Mouse (Mus musculus) layer of hippocampus, postnatal 14 days (tissue): ENCODE measurements around the gene Ccdc82. TPM values are rescaled to one million over a fixed set of nuclear protein-coding genes. Genes with fewer than 3 reads are reported as not detected.

Experiments used
- DNase-seq, 2 experiments: peaks; one replicate each; pipeline ENCODE4 v3.0.0; 2021 to 2022; ENCODE audit warnings: low spot score in 2 of 2, mixed read lengths in 1 of 2
- long read RNA-seq, 2 experiments: library from polyadenylated mRNA; stranded (forward); transcript quantifications; one replicate each; pipeline ENCODE4 v2.0.0; 2021
- total RNA-seq, 2 experiments: library from RNA; stranded (reverse); gene quantifications; 2 replicates each; pipeline ENCODE4 v1.2.3; 2021

Gene Ccdc82
- total RNA-seq: 1 to 10 TPM; 9.3 to 9.6 TPM
- long read RNA-seq, experiment 1, full-length matches to known transcripts: 1 of 2 reads
- long read RNA-seq, experiment 1, partial matches to known transcripts: 0 of 2 reads
- long read RNA-seq, experiment 1, other reads (novel, unspliced or antisense): 1 of 2 reads
- long read RNA-seq, experiment 2, full-length matches to known transcripts: 3 of 4 reads
- long read RNA-seq, experiment 2, partial matches to known transcripts: 1 of 4 reads
- long read RNA-seq, experiment 2, other reads (novel, unspliced or antisense): 0 of 4 reads

- peak; percentile 58 to 79 for DNase-seq
Measured at GRCm38 (mm10) chr9:13246815-13247638, at the start of gene Ccdc82. Gene Ccdc82 (plus strand): TSS chr9:13246955.

GRCm38 (mm10) chr9:13200079-13200478 is 46.7 kb upstream of the Ccdc82 start:
- no peak for DNase-seq

- DNase-seq: no peak
Measured at GRCm38 (mm10) chr9:13203109-13203508, 43.6 kb upstream of the Ccdc82 start.

- no peak for DNase-seq
Measured at GRCm38 (mm10) chr9:13203681-13204080, 43.1 kb upstream of the Ccdc82 start.

GRCm38 (mm10) chr9:13206369-13206768 is 40.4 kb upstream of the Ccdc82 start:
- no peak for DNase-seq

- DNase-seq: no peak
Measured at GRCm38 (mm10) chr9:13225872-13226271, 20.9 kb upstream of the Ccdc82 start.

GRCm38 (mm10) chr9:13230553-13230952 is 16.2 kb upstream of the Ccdc82 start:
- no peak for DNase-seq

GRCm38 (mm10) chr9:13231545-13232216 is 15.1 kb upstream of the Ccdc82 start:
- DNase-seq: peak in 1 of 2 experiments; percentile 63

- peak in 1 of 2 experiments; percentile 28 for DNase-seq
Measured at GRCm38 (mm10) chr9:13242321-13242720, 4.4 kb upstream of the Ccdc82 start.

- DNase-seq: peak; percentile 12 to 26
Measured at GRCm38 (mm10) chr9:13245481-13245880, 1.3 kb upstream of the Ccdc82 start, which contains the start of gene Jrkl. Gene Jrkl (minus strand): TSS chr9:13245829.

- no peak for DNase-seq
Measured at GRCm38 (mm10) chr9:13248104-13248503, 1.3 kb downstream of the Ccdc82 start.

GRCm38 (mm10) chr9:13251251-13251650 is 4.5 kb downstream of the Ccdc82 start:
- DNase-seq: no peak

- no peak for DNase-seq
Measured at GRCm38 (mm10) chr9:13256726-13257125, 10.0 kb downstream of the Ccdc82 start.

GRCm38 (mm10) chr9:13258173-13258572 is 11.4 kb downstream of the Ccdc82 start:
- DNase-seq: no peak

GRCm38 (mm10) chr9:13260980-13261379 is 14.2 kb downstream of the Ccdc82 start:
- no peak for DNase-seq

- DNase-seq: no peak
Measured at GRCm38 (mm10) chr9:13273219-13273618, 26.5 kb downstream of the Ccdc82 start.

GRCm38 (mm10) chr9:13287482-13287881 is 40.7 kb downstream of the Ccdc82 start:
- DNase-seq: no peak

- DNase-seq: peak; percentile 84 to 91
Measured at GRCm38 (mm10) chr9:13296274-13297121, 49.7 kb downstream of the Ccdc82 start.

GRCm38 (mm10) chr9:13297122-13297667 is 50.4 kb downstream of the Ccdc82 start:
- DNase-seq: no peak
